Mouse (Mus musculus) MEL (cell line): ENCODE data around the gene Ang6. TPM values are rescaled to one million over a fixed set of nuclear protein-coding genes. Genes with fewer than 3 reads are reported as not detected.

Experiments used
- polyA plus RNA-seq, 2 experiments: library from polyadenylated mRNA; stranded (reverse) in 1 of 2; unstranded in 1 of 2; fragments of >175 nt in 1 of 2; fragments of >200 nt in 1 of 2; gene quantifications; 2 replicates each; pipeline versions ENCODE4 v1.2.1 to v1.2.4; 2012; ENCODE audit warnings: low replicate concordance in 2 of 2, low read depth in 1 of 2; ENCODE audit not compliant: insufficient read length in 2 of 2, insufficient read depth in 1 of 2, missing spikeins in 1 of 2
- total RNA-seq: library from RNA; depleted of rRNA; stranded (reverse); fragments of 300-350 nt; gene quantifications from 2 replicates; pipeline ENCODE4 v1.2.3, GENCODE M21; 2012; rRNA removed

Ang6 gene
- total and polyA plus RNA-seq, 3 experiments = not detected

Other genes starting within 250 kb of the Ang6 start
- gene Gm8180, start 217.5 kb downstream of the Ang6 start, total RNA-seq = not detected in 2 replicates
- gene Gm8180, start 217.5 kb downstream of the Ang6 start, polyA plus RNA-seq = not detected
- gene Ear1, start 126.8 kb downstream of the Ang6 start, total RNA-seq = not detected in 2 replicates
- not detected for gene Ear1, start 126.8 kb downstream of the Ang6 start, polyA plus RNA-seq
- not detected in 2 replicates for gene Ear10, start 78.7 kb downstream of the Ang6 start, total RNA-seq
- not detected for gene Ear10, start 78.7 kb downstream of the Ang6 start, polyA plus RNA-seq
- 18.1 and 18.3 TPM in 2 replicates for gene Gm8113, start 76.9 kb downstream of the Ang6 start, total RNA-seq
- gene Gm8113, start 76.9 kb downstream of the Ang6 start, polyA plus RNA-seq = 10 to 100 TPM in 1 of 2 experiments, not detected in 1; 21.2 TPM
- not detected in 2 replicates for gene Ang5, start 45.2 kb downstream of the Ang6 start, total RNA-seq
- not detected for gene Ang5, start 45.2 kb downstream of the Ang6 start, polyA plus RNA-seq
- not detected in 2 replicates for gene Ear2, start 100.4 kb upstream of the Ang6 start, total RNA-seq
- under 1 TPM in 1 of 2 experiments, not detected in 1; 0.19 TPM for gene Ear2, start 100.4 kb upstream of the Ang6 start, polyA plus RNA-seq
- not detected in 2 replicates for gene Gm3327, start 121.6 kb upstream of the Ang6 start, total RNA-seq
- gene Gm3327, start 121.6 kb upstream of the Ang6 start, polyA plus RNA-seq = not detected
- gene Gm8212, start 195.4 kb upstream of the Ang6 start, total RNA-seq = not detected in 2 replicates
- not detected for gene Gm8212, start 195.4 kb upstream of the Ang6 start, polyA plus RNA-seq
- 0.33 and 0.77 TPM in 2 replicates for gene 4930503E14Rik, start 211.0 kb upstream of the Ang6 start, total RNA-seq
- gene 4930503E14Rik, start 211.0 kb upstream of the Ang6 start, polyA plus RNA-seq = under 1 TPM in 1 of 2 experiments, not detected in 1; 0.14 TPM